Mouse (Mus musculus): ENCODE measurements at regions not wholly inside any gene's neighbourhood (a gene's known extent, or its start where the extent isn't known, plus 50 kb on each side); places are given as distances from the start of the nearest gene placed in this dataset.

DNA sequence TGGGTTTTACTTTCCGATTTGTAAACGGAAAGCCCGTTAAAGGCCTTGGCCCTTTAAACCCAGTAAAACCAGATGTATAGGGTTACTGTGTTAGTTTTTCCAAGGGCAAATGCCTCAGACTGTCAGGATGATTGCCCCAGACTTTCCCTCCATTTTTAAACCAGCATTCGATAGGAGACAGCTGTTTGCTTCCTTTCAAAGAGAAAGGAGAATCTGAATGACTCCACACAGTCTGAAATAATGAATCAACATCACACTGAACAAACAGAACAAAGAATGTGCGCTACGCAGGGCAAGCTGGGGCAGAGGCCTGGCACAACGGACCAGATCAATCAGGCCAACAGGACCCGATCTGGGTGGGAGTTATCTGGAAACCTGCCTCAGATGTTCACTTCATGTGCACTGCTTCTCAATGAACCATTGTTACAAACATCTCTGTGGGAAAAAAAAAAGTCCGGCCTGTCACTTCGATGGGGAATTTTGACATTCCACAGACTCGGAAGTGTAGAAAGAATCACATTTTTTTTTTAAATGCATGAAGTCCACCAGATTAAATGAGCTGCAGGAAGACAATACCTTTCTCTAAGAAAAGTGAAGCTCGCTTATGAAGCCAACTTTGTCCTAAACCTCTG lies 97.0 kb upstream of the Parp11 start:
- TF ChIP-seq POLR2A (IDR thresholded peaks at IDR 0.05; ENCODE audit: insufficient read depth, low read depth, low read length): no peak
- no peak for TF ChIP-seq CTCF (IDR thresholded peaks at IDR 0.05; ENCODE audit: insufficient read depth, low read depth, low read length)
- no peak overlapping the region for H3K27ac ChIP-seq (ENCODE audit: insufficient read depth, low read depth, low read length)
- no peaks in the 10 kb centered on the region for H3K4me1 ChIP-seq (ENCODE audit: control insufficient read depth, insufficient read depth, low read length)
- 64% methylated on average over 12 of the region's 12 CpGs for WGBS
- no peak overlapping the region for H3K4me3 ChIP-seq (ENCODE audit: insufficient read depth, low read depth, low read length)

DNA sequence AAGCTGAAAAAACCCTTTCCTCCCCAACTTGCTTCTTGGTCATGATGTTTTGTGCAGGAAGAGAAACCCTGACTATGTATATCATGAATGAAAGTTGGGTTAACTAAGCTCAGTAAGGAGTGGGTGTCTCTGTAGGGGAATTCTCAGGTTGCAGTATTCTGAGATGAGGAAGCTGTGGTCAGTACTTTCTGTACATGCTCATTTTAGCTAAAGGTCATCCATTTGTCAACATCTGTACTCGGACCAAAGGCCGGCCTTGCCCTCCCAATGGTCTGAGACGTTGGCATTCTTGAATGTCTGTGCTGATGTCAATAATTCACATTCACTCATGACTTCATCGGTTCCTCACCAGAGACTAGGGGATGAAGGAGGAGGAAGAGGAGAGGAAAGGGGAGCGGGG lies 94.9 kb upstream of the Parp11 start:
- WGBS: 90% methylated on average over 5 of the region's 5 CpGs
- Histone ChIP-seq H3K27ac (ENCODE audit: insufficient read depth, low read depth, low read length) (no peak overlapping the region), H3K4me1 (ENCODE audit: control insufficient read depth, insufficient read depth, low read length) (no peaks in the 10 kb centered on the region), H3K4me3 (ENCODE audit: insufficient read depth, low read depth, low read length) (no peak overlapping the region)
- TF ChIP-seq CTCF (IDR thresholded peaks at IDR 0.05; ENCODE audit: insufficient read depth, low read depth, low read length): no peak
- no peak for TF ChIP-seq POLR2A (IDR thresholded peaks at IDR 0.05; ENCODE audit: insufficient read depth, low read depth, low read length)

DNA sequence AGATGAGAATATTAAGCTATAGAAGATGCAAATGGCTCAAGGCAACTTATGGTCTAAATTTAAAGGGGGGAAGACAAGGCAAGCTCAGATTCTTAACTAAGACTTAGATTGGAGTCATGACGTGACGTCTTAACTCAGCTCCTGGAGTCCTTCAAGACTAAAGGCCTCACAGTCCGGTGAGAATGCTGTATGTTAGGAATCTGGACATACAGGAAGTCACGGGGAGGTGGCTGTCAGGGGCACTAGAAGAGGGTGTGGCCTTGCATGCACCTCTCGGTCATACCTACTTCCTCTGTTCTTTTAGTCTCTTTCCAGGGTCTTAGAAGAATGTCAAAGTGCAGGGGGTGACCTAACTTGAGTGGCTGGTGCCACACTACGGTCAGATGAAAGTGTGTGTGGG lies 91.5 kb upstream of the Parp11 start:
- 86% methylated on average over 6 of the region's 6 CpGs for WGBS
- no peak overlapping the region for H3K27ac ChIP-seq (ENCODE audit: insufficient read depth, low read depth, low read length)
- no peaks in the 10 kb centered on the region for H3K4me1 ChIP-seq (ENCODE audit: control insufficient read depth, insufficient read depth, low read length)
- TF ChIP-seq CTCF (IDR thresholded peaks at IDR 0.05; ENCODE audit: insufficient read depth, low read depth, low read length) (no peak), POLR2A (IDR thresholded peaks at IDR 0.05; ENCODE audit: insufficient read depth, low read depth, low read length) (no peak)
- no peak overlapping the region for H3K4me3 ChIP-seq (ENCODE audit: insufficient read depth, low read depth, low read length)

DNA sequence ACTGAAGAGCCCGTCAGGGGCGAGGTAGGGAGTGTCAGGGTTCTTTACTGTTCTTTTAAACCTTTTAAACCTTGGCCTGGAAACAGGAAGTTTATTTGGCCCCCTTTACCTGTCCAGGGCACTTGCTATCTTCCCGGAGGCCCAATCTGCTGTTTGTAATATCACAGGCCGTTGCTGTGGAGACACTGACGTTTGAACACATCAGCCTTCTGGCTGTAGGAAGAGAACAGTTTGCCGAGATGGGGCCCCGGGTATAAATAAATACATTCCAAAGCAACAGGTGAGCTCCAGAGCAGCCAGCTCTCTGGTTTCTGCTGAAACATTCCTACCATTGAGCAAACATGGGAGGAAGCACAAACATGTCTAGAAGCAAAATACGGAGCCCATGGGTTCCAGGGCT lies 90.2 kb upstream of the Parp11 start:
- TF ChIP-seq POLR2A (IDR thresholded peaks at IDR 0.05; ENCODE audit: insufficient read depth, low read depth, low read length): no peak
- no peak for TF ChIP-seq CTCF (IDR thresholded peaks at IDR 0.05; ENCODE audit: insufficient read depth, low read depth, low read length)
- no peaks in the 10 kb centered on the region for H3K4me1 ChIP-seq (ENCODE audit: control insufficient read depth, insufficient read depth, low read length)
- H3K4me3 ChIP-seq (ENCODE audit: insufficient read depth, low read depth, low read length): no peak overlapping the region
- H3K27ac ChIP-seq (ENCODE audit: insufficient read depth, low read depth, low read length): no peak overlapping the region
- WGBS: 82% methylated on average over 8 of the region's 8 CpGs

DNA sequence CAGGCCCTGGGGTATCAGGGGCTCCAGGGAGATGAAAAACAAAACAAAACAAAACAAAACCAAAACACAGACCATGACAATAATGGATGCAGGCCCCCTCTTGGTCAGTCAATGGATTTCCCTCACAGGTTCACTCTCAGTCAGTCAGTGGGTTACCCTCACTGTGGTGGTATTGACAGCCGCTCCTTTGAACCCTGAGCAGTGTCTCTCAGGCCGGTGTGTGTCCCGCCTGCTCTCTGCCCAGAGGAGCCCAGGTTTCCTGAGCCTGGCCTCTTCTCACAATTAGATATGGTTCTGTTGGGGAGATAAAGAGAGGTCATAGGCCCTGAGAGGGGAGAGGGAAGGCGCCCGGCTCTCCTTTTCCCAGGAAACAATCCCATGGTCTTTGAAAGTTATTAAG lies 87.8 kb upstream of the Parp11 start:
- H3K4me1 ChIP-seq (ENCODE audit: control insufficient read depth, insufficient read depth, low read length): no peaks in the 10 kb centered on the region
- no peak overlapping the region for H3K27ac ChIP-seq (ENCODE audit: insufficient read depth, low read depth, low read length)
- TF ChIP-seq CTCF (IDR thresholded peaks at IDR 0.05; ENCODE audit: insufficient read depth, low read depth, low read length): no peak
- TF ChIP-seq POLR2A (IDR thresholded peaks at IDR 0.05; ENCODE audit: insufficient read depth, low read depth, low read length): no peak
- WGBS: 62% methylated on average over 5 of the region's 5 CpGs
- H3K4me3 ChIP-seq (ENCODE audit: insufficient read depth, low read depth, low read length): no peak overlapping the region

DNA sequence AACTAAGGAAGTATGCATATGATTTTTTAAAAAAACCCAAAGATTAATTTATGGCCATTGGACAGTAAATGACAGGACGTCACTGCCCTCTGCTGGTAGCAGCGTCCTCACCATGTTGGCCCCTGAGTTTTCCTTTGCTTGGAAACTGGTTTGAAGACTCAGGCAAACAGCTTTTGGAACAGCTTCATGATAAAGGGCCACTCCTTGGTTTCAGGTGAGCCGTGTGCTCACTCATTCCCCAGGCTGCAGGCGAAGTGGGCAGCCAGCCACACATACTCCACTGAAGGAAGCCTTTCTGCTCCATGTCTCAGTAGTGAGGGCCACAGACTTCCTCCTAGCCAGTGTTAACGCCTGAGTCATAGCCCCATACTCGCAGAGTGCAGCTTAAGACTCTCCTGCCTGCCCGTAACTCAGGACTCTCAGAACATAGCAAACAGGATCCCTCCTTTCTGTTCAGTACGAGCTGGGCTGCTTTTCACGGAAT lies 87.2 kb upstream of the Parp11 start:
- H3K4me1 ChIP-seq (ENCODE audit: control insufficient read depth, insufficient read depth, low read length): no peaks in the 10 kb centered on the region
- WGBS: 48% methylated on average over 9 of the region's 9 CpGs
- TF ChIP-seq POLR2A (IDR thresholded peaks at IDR 0.05; ENCODE audit: insufficient read depth, low read depth, low read length) (no peak), CTCF (IDR thresholded peaks at IDR 0.05; ENCODE audit: insufficient read depth, low read depth, low read length) (no peak)
- no peak overlapping the region for H3K27ac ChIP-seq (ENCODE audit: insufficient read depth, low read depth, low read length)
- no peak overlapping the region for H3K4me3 ChIP-seq (ENCODE audit: insufficient read depth, low read depth, low read length)

DNA sequence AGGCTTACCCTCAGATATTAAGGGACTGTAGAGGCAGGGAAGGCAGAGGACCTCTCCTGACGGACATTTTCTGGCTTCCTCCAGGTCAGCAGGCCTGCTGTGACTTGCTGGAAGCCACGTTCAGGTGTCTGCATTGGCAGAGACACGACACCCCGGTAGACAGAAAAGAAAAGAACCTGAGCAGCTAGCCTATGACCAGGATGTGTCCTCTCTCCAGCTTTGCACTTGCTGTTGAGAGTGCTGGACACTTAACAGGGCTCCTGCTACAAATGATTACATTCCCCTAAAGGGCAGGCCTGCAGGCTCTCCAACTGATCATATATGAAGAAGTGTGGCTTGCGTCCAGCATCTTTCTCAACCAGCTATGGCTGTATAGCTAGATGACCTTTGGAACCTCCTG lies 84.5 kb upstream of the Parp11 start:
- 93% methylated on average over 5 of the region's 5 CpGs for WGBS
- no peak for TF ChIP-seq POLR2A (IDR thresholded peaks at IDR 0.05; ENCODE audit: insufficient read depth, low read depth, low read length)
- TF ChIP-seq CTCF (IDR thresholded peaks at IDR 0.05; ENCODE audit: insufficient read depth, low read depth, low read length): no peak
- Histone ChIP-seq H3K4me3 (ENCODE audit: insufficient read depth, low read depth, low read length) (no peak overlapping the region), H3K4me1 (ENCODE audit: control insufficient read depth, insufficient read depth, low read length) (no peaks in the 10 kb centered on the region), H3K27ac (ENCODE audit: insufficient read depth, low read depth, low read length) (no peak overlapping the region)

DNA sequence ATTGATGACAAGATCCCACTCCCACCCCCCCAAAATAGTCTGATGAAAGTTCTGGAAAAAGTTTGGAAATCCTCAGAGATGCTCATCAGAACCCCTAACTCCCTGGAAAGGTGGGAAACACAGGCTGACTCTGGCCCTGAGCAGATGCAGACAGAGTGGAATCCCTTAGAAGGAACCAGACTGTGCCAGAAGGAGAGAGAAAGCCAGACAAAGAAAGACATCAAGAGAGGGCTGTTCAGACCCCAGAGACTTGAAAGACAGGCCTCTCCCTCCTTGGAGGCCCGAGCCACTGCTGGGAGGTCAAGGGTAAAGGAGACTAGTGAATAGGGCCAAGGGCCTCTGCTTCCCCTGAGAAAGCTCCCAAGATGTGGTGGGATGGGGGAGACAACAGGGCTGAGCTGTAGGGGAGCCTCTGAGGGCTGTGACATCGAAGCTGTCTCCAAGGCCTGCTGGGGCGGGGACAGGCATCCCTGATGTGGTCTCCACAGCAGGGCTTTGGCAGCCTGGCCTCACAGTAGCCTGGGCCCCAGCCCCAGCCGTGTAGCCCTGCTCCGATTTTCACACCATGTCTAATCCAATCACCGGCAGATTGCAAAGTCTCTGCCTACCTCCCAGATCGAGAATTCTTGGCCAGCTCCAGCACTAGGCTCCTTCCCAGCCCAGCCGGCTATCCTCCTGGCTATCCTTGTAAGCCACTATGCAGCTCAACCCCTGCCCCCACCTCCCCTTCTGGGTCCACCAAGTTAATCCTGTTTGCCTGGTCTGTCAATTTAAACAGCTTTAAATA lies 83.5 kb upstream of the Parp11 start:
- Histone ChIP-seq H3K4me3 (ENCODE audit: insufficient read depth, low read depth, low read length) (no peak overlapping the region), H3K27ac (ENCODE audit: insufficient read depth, low read depth, low read length) (no peak overlapping the region), H3K4me1 (ENCODE audit: control insufficient read depth, insufficient read depth, low read length) (no peaks in the 10 kb centered on the region)
- TF ChIP-seq POLR2A (IDR thresholded peaks at IDR 0.05; ENCODE audit: insufficient read depth, low read depth, low read length) (no peak), CTCF (IDR thresholded peaks at IDR 0.05; ENCODE audit: insufficient read depth, low read depth, low read length) (no peak)
- 44% methylated on average over 8 of the region's 8 CpGs for WGBS

DNA sequence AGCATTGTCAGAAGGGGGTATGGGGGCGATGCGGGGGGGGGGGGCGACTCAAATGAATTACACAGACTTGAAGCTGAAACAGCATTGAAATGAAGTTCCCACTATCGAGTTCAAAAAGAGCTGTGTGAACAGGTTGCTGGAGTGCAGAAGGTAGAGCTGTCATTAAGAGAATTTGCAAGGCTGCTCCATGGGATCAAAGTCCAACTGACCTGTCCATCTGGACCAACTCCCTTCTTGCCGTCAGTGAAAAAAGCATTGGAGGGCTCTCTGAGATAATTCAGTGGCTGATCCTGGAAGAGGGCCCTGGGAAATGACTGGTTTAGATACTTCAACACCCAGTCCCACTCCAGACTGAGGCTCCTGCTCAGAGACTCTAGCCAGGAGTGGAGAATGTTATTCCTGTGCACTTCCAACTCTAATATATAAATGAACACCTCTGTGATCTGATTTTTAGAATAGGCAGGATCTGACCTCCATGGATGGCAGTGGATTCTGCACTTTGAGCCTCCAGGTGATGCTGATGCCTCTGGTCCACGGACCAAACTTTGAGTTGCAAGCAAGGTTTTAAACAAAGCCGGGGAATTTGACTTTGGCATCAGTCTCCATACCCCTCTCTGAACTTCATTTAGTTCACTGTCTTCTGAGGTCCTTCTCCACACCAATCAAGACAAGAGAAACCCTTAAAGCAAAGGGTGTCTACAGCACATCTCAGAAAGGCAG lies 82.6 kb upstream of the Parp11 start:
- WGBS: 46% methylated on average over 7 of the region's 7 CpGs
- Histone ChIP-seq H3K4me3 (ENCODE audit: insufficient read depth, low read depth, low read length) (no peak overlapping the region), H3K27ac (ENCODE audit: insufficient read depth, low read depth, low read length) (no peak overlapping the region), H3K4me1 (ENCODE audit: control insufficient read depth, insufficient read depth, low read length) (no peaks in the 10 kb centered on the region)
- TF ChIP-seq POLR2A (IDR thresholded peaks at IDR 0.05; ENCODE audit: insufficient read depth, low read depth, low read length) (no peak), CTCF (IDR thresholded peaks at IDR 0.05; ENCODE audit: insufficient read depth, low read depth, low read length) (no peak)
